Mouse (Mus musculus): ENCODE results near the gene Prrc2a.

Prrc2a gene

GRCm38 (mm10) chr17:35133517-35133916 is 31.2 kb downstream of the Prrc2a start:
- WGBS: 95% methylated on average over 7 of the region's 7 CpGs

GRCm38 (mm10) chr17:35132174-35132560 is 32.5 kb downstream of the Prrc2a start:
- WGBS: 75% methylated on average over 3 of the region's 3 CpGs

GRCm38 (mm10) chr17:35131500-35132173 is 33.1 kb downstream of the Prrc2a start, which contains the start of gene Apom:
TSS of gene Apom (minus strand) at chr17:35132050.
- 79% methylated on average over 15 of the region's 15 CpGs for WGBS

DNA sequence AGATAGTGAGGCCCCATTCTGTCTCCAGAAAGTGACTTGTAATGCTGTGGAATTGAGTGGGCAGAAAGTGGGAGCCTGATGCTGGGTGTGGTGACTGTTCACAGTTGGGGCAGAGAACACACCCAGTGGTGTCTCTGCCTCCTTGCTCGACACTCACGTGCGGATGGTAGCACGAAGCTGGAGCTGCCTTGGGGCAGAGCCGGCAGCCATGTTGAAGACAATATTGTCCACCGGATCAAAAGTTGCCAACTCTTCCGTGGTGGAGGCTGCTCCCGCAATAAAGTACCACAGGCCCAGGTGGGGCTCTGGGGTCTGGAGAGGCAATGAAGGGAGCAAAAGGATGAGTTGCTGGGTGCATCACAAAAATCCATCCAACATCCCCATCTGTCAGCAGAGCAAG is 33.7 kb downstream of the Prrc2a start:
- 75% methylated on average over 8 of the region's 8 CpGs for WGBS

- WGBS: 79% methylated on average over 11 of the region's 11 CpGs
These were observed 35.7 kb downstream of the Prrc2a start for GRCm38 (mm10) chr17:35128996-35129395.

- 65% methylated on average over 13 of the region's 13 CpGs for WGBS
These were observed 37.7 kb downstream of the Prrc2a start for GRCm38 (mm10) chr17:35127017-35127416.

- WGBS: under 1% methylated on average over 36 of the region's 36 CpGs
These were observed 38.5 kb downstream of the Prrc2a start, which contains the start of gene D17H6S53E for GRCm38 (mm10) chr17:35126206-35126611. TSS of gene D17H6S53E (plus strand) at chr17:35126373.

DNA sequence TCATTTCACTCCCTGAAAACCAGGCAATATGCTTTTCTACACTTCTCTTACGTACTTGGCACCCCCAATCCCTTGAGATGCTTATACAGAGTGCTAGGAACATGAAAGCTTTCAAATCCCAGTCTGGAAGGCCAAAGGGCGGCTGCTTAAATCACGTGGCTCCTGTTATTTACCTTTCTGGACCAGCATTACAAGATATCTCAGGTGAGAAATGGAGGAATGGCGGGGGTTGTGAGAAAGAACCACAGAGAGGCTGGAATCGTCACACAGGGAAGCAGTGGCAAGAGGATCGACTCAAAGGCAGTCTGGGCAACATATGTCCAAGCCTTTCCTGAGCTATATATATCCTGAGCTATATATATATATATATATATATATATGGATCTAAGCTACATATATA is 39.1 kb downstream of the Prrc2a start:
- WGBS: 25% methylated on average over 6 of the region's 6 CpGs

- WGBS: 94% methylated on average over 1 of the region's 1 CpGs
These were observed 39.6 kb downstream of the Prrc2a start for GRCm38 (mm10) chr17:35125081-35125480.

GRCm38 (mm10) chr17:35124261-35124896 is 40.3 kb downstream of the Prrc2a start:
- WGBS: 91% methylated on average over 12 of the region's 12 CpGs

DNA sequence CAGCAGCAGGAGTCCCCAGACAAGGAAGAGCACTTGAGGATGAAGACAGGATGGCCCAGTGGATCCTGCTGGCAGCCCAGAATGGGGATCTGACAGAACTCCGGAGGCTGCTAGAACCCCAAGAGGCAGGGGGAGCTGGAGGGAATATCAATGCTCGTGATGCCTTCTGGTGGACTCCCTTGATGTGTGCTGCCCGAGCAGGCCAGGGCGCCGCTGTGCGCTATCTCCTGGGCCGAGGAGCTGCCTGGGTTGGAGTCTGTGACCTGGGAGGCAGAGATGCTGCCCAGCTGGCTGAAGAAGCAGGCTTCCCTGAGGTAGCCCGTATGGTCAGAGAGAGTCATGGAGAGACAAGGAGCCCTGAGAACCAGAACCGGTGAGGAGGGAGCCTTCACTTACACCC is 41.4 kb downstream of the Prrc2a start:
- 89% methylated on average over 9 of the region's 9 CpGs for WGBS

- under 1% methylated on average over 19 of the region's 19 CpGs for WGBS
These were observed 42.8 kb downstream of the Prrc2a start, which contains the start of gene Csnk2b for GRCm38 (mm10) chr17:35121871-35122303. TSS of gene Csnk2b (minus strand) at chr17:35122053.

- under 1% methylated on average over 50 of the region's 50 CpGs for WGBS
These were observed 43.4 kb downstream of the Prrc2a start, which contains the start of gene Gpank1 for GRCm38 (mm10) chr17:35121143-35121799. TSS of gene Gpank1 (plus strand) at chr17:35121455.

DNA sequence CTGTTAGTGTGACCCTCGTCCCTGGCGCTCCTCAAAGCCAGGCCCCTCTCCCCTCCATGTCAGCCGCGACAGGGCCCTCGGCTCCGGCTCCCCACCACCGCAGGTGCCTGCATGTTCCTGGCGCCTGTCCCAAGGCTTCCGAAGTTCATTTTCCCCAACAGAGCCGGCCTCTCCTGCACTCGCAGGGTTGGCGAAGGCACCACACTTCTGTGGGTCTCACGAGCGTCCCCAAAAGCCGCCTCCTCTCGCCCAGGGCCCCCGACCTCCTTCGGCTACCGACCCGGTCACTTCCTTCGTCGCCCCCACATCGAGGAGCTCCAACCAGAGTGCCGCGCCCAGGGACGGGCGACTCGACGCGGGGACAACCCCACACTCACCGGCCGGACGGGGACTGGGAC is 44.0 kb downstream of the Prrc2a start:
- under 1% methylated on average over 33 of the region's 33 CpGs for WGBS

GRCm38 (mm10) chr17:35115046-35116019 is 49.4 kb downstream of the Prrc2a start, which contains the start of gene Ly6g5b:
TSS of gene Ly6g5b (minus strand) at chr17:35115428.
- WGBS: 78% methylated on average over 8 of the region's 8 CpGs

DNA sequence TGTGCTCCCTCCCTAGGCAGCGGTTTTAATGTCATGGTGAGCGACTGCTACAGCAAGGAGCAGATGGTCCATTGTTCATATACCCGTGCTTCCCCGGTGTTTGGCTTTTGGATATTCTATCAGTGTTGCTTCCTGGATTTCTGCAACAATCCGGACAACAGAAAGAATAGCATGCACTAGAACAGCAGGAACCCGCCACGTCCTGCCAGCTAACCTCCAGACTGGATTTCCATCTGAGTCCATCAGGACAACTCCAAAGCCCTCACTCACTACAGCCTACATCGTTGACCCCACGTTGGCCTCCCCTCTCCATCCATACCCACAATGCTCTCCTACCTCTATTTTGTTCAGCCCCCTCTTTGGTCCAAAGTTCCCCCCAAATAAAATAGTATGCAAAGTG is 52.9 kb downstream of the Prrc2a start:
- 72% methylated on average over 9 of the region's 9 CpGs for WGBS

DNA sequence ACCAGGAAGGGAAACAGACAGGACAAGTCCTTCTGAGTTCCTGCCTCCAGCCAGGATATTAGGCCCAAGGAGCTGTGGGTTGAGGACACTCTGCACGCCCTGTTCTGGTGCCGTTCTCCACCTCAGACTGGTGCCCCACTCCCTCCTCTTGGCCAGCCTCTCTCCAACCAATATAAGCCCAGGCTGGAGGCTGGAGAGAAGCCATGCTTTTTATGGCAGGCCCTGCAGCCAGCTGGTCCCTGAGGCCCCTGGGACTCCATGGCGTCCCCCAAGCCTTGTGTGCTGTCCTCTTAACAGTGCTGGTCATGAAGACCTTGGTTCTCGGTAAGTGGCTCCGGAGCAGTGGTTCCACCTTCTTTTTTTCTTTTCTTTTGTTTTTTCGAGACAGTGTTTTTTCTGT is 56.6 kb downstream of the Prrc2a start, which contains the start of gene Ly6g5c:
Ly6g5c (plus strand) TSS at position 183 of the 400 bp plus-strand sequence.
- WGBS: 76% methylated on average over 6 of the region's 6 CpGs

DNA sequence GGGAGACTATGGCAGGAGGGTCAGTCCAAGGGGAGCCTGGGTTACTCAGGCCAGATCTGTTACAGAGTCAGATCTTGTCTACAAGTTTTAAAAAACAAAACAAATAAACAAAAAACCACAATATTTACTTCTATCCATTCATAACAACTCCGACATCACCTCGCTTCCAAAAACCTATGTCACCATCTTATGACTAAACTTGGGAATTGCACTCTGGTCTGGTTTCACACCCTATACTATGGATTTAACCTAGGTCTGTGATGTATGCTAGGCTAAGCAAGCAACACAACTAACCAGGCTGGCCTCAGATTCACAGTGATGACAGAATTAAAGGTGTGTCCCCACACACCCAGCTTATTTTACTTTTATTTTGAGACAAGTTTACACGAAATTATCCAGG is 58.2 kb downstream of the Prrc2a start:
- 56% methylated on average over 3 of the region's 3 CpGs for WGBS

DNA sequence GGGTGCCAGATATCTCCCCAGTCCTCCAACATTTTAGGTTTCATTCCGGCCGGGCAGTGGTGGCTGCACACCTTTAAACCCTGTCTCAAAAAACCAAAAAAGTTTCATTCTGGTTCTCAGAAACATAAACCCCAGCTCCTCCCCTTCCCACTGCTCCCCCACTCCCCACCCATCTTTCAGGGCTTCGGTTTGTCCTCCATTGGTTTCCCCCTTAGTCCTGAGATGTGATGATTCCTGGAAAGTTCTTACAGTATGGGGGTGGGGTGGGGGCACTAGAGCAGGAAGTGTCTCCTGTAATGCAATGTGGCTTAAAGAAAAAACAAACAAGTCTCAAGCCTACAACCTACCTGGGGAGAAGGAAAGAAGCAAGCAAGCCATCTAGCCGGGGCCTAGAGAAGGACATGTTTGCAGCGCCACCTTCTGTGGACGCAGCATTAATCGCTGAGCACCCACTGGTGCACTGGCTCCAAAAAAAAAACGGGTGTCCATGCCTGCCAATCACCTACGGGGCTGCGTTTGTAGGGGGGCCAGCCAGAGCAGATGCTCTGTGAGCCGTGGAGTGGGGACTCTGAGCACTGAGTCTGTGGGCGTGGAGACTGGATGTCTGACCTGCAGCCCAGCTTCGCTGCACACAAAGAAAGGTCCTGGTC is 58.8 kb downstream of the Prrc2a start:
- WGBS: 29% methylated on average over 13 of the region's 13 CpGs

DNA sequence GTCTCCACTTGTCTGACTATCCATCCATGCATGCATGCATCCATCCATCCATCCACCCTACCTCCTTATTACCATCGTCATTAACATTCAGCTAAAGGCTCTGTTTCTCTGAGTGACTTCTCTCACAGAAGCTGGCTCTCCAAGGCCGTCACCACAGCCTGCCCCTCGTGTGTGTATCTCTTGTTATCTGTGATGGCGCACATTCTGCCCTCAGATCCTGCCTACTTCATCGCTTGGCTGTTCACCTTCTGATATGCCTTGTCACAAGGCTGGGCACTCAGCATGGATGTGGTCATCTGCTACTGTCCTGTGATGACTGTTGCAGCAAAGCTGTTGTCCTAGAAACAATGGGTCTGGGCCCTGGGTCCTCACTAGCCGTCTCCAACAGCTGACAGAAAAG is 59.9 kb downstream of the Prrc2a start:
- WGBS: 76% methylated on average over 6 of the region's 6 CpGs

GRCm38 (mm10) chr17:35104079-35104478 is 60.6 kb downstream of the Prrc2a start:
- WGBS: 96% methylated on average over 7 of the region's 7 CpGs
